Mouse (Mus musculus) embryonic facial prominence, embryonic 11.5 days (tissue): ENCODE data around the gene Swt1. TPM values are rescaled to one million over a fixed set of nuclear protein-coding genes. Genes with fewer than 3 reads are reported as not detected.
"Not testable (repeated sequence)": the region's sequence is repeated elsewhere in the genome, so short reads cannot be mapped to it uniquely, and the experiment has no call there.

ENCODE experiments used
- ATAC-seq: fragments of 200-750 bp; cut with Nextera tagmentation; replicated peaks from 2 replicates; pipeline ENCODE4 v1.8.0; 2017; ENCODE audit warnings: low read depth; ENCODE audit not compliant: insufficient number of reproducible peaks, low FRiP score, low TSS enrichment
- DNase-seq: peaks from one replicate; pipeline ENCODE4 v3.0.0-alpha.2; 2015; ENCODE audit warnings: low spot score
- H3K27ac ChIP-seq: fragments of 300-500 bp; sonication (generic); replicated peaks from 2 replicates; pipeline ENCODE4 v1.5.1; 2014; ENCODE audit warnings: mild to moderate bottlenecking, low read depth, low read length, control low read depth
- H3K27me3 ChIP-seq: fragments of 300-500 bp; sonication (generic); 2 replicates; pipeline ENCODE4 v1.6.1; 2014; ENCODE audit warnings: mild to moderate bottlenecking, low read length, moderate library complexity, mixed read lengths; ENCODE audit not compliant: control insufficient read depth, insufficient read depth
- H3K36me3 ChIP-seq: fragments of 300-500 bp; sonication (generic); replicated peaks from 2 replicates; pipeline ENCODE4 v1.6.1; 2014; ENCODE audit warnings: low read depth, mild to moderate bottlenecking, low read length, moderate library complexity, mixed read lengths; ENCODE audit not compliant: control insufficient read depth, insufficient read depth
- H3K4me1 ChIP-seq: fragments of 300-500 bp; sonication (generic); 2 replicates; pipeline ENCODE4 v1.6.1; 2014; ENCODE audit warnings: low read length, mixed read lengths; ENCODE audit not compliant: control insufficient read depth, insufficient read depth
- H3K4me2 ChIP-seq: fragments of 300-500 bp; sonication (generic); 2 replicates; pipeline ENCODE4 v1.6.1; 2014; ENCODE audit warnings: low read depth, mild to moderate bottlenecking, control low read depth, low read length, moderate library complexity
- H3K4me3 ChIP-seq: fragments of 300-500 bp; sonication (generic); 2 replicates; pipeline ENCODE4 v1.5.1; 2014; ENCODE audit warnings: low read depth, low read length, control low read depth
- H3K9ac ChIP-seq: fragments of 300-500 bp; sonication (generic); replicated peaks from 2 replicates; pipeline ENCODE4 v1.6.1; 2014; ENCODE audit warnings: mild to moderate bottlenecking, control low read depth, low read length
- H3K9me3 ChIP-seq: fragments of 300-500 bp; sonication (generic); replicated peaks from 2 replicates; pipeline ENCODE4 v1.6.1; 2016; ENCODE audit warnings: mild to moderate bottlenecking, low read length, inconsistent platforms, mixed read lengths; ENCODE audit not compliant: control insufficient read depth
- WGBS: fragments of 180-500 bp; shearing (Covaris S2); extraction: QIAGEN DNeasy Blood & Tissue Kit; methylation state at CpG from one replicate; pipeline ENCODE4 v1.1.7; 2014; 5-methylcytosine and 5-hydroxymethylcytosine counted together
- polyA plus RNA-seq: library from polyadenylated mRNA; unstranded; fragments of >200 nt; fragmentation: Nextera tagmentation; extraction: Ambion mirVana; gene quantifications from 2 replicates; pipeline ENCODE4 v1.2.1, GENCODE M21; 2014

Swt1 gene
- 21.9 and 22.8 TPM in 2 replicates for polyA plus RNA-seq

DNA sequence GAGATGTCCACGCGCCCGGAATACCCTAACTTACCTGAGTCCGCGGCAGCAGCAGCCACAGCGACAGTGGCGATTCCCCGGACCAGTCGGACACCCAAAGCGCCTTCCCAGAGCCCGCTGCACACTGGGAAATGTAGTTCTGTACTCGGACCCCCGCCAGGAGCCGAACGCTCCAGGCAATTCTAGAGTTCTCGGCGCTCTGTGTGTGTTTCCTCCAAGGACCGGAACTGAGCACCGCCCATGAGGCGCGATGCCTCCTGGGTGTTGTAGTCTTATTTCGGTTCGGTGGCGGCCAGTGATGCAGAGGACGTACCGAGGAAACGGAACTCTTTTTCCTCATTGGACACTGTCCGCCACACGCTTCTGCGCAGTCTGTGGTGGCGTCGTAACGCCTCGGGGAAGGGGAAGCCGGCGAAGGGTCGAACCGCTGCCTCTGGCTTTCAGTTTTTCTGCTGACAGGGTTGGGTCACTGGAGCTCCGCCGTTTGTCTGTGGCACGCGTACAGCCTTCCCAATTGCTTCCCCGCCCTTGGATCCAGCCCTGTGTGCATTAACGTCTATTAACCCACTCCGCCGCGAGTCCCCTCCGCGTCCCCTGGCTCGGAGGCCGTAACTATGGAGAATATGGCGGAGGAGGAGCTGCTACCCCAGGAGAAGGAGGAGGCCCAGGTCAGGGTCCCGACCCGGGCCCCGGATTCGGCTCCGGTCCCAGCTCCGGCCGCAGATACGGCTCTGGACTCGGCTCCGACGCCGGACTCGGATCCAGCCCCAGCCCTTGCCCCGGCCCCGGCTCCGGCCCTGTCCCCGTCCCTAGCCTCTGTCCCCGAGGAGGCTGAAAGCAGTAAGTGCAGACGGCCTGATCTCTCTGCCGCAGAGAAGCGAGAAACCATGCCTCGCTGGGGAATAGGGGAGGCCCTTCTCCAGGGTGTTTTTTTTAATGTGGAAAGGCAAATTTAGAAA is at the start of gene Swt1, which contains the start of gene Trmt1l:
Gene Swt1 (minus strand): TSS at position 193 of the 959 bp plus-strand sequence.
Gene Trmt1l (plus strand): TSS at position 280 of the 959 bp plus-strand sequence.
- under 1% methylated on average over 74 of the region's 74 CpGs for WGBS
- Histone ChIP-seq H3K4me1 (peaks cover 2% of the 10 kb centered on the region; the same call in 1 of the 2 replicates), H3K27me3 (no peaks in the 10 kb centered on the region)

GRCm38 (mm10) chr1:151472386-151472785 is 44.1 kb upstream of the Swt1 start:
- not testable (repeated sequence) for H3K4me2 ChIP-seq, H3K9ac ChIP-seq, ATAC-seq, H3K4me1 ChIP-seq, DNase-seq, H3K27me3 ChIP-seq, H3K27ac ChIP-seq, H3K9me3 ChIP-seq, H3K4me3 ChIP-seq
- WGBS = 94% methylated on average over 8 of the region's 8 CpGs
- H3K36me3 ChIP-seq = peaks cover 12% of the 10 kb centered on the region

More for the DNA sequence above, at the start of gene Swt1, which contains the start of gene Trmt1l:
- Histone ChIP-seq H3K36me3 (no peaks in the 10 kb centered on the region), H3K27ac (peak within 1 kb of the TSS; percentile 87), H3K4me3 (peak within 1 kb of the TSS; percentile 88), H3K4me2 (peak within 1 kb of the TSS; percentile 50), H3K9me3 (no peaks in the 10 kb centered on the region), H3K9ac (peak within 1 kb of the TSS; percentile 90)
- DNase-seq (peak; percentile 100), ATAC-seq (peak; percentile 99)

- Histone ChIP-seq H3K4me1 (no peaks in the 10 kb centered on the region), H3K36me3 (peaks cover 12% of the 10 kb centered on the region), H3K9ac (no peak overlapping the region), H3K9me3 (no peaks in the 10 kb centered on the region), H3K27me3 (no peaks in the 10 kb centered on the region), H3K4me2 (no peak overlapping the region), H3K27ac (no peak overlapping the region), H3K4me3 (no peak overlapping the region)
- WGBS = 76% methylated on average over 7 of the region's 7 CpGs
- DNase-seq (no peak), ATAC-seq (no peak)
Observed at GRCm38 (mm10) chr1:151471429-151471828, 43.2 kb upstream of the Swt1 start.

- Histone ChIP-seq H3K9me3 (no peaks in the 10 kb centered on the region), H3K9ac (no peak overlapping the region), H3K4me3 (no peak overlapping the region), H3K27ac (no peak overlapping the region), H3K27me3 (no peaks in the 10 kb centered on the region), H3K36me3 (peaks cover 3% of the 10 kb centered on the region; the same call in 1 of the 2 replicates), H3K4me1 (no peaks in the 10 kb centered on the region), H3K4me2 (no peak overlapping the region)
- ATAC-seq (0 out of 2 replicates have a peak, but pooled peaks have one; percentile 29), DNase-seq (no peak)
- 90% methylated on average over 4 of the region's 4 CpGs for WGBS
Observed at GRCm38 (mm10) chr1:151466571-151466970, 38.3 kb upstream of the Swt1 start.

- DNase-seq = peak; percentile 19
- H3K9ac ChIP-seq = no peak overlapping the region
- no peak overlapping the region for H3K4me2 ChIP-seq
- no peak for ATAC-seq
- no peak overlapping the region for H3K27ac ChIP-seq
- no peaks in the 10 kb centered on the region for H3K9me3 ChIP-seq
- H3K36me3 ChIP-seq = peaks cover 3% of the 10 kb centered on the region; the same call in 1 of the 2 replicates
- no peak overlapping the region for H3K4me3 ChIP-seq
- H3K27me3 ChIP-seq = no peaks in the 10 kb centered on the region
- 25% methylated on average over 4 of the region's 4 CpGs for WGBS
- H3K4me1 ChIP-seq = no peaks in the 10 kb centered on the region
Observed at GRCm38 (mm10) chr1:151464914-151465313, 36.7 kb upstream of the Swt1 start.

DNA sequence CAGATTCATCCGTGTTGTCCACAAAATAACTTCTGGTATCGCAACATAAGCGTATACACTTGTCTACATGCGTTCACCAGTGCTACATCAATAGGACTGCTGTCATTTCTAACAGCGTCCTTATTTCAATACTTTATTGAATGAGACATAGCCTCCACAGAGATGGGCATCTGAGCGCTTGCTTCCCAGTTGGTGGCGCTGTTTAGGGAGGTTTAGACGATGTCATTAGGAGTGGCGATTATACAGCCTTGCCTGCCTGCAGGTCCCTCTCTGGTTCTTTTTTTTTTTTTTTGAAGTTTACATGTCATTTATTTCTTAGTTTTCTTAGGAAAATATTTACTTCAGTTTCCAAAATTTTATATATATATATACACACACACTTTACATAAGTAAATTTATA is 33.0 kb upstream of the Swt1 start:
- peaks cover 3% of the 10 kb centered on the region; the same call in 1 of the 2 replicates for H3K36me3 ChIP-seq
- H3K9me3 ChIP-seq = no peaks in the 10 kb centered on the region
- no peak overlapping the region for H3K4me3 ChIP-seq
- H3K27me3 ChIP-seq = no peaks in the 10 kb centered on the region
- no peak overlapping the region for H3K9ac ChIP-seq
- H3K4me2 ChIP-seq = no peak overlapping the region
- no peak overlapping the region for H3K27ac ChIP-seq
- ATAC-seq (no peak), DNase-seq (no peak)
- WGBS = 77% methylated on average over 9 of the region's 9 CpGs
- no peaks in the 10 kb centered on the region for H3K4me1 ChIP-seq

DNA sequence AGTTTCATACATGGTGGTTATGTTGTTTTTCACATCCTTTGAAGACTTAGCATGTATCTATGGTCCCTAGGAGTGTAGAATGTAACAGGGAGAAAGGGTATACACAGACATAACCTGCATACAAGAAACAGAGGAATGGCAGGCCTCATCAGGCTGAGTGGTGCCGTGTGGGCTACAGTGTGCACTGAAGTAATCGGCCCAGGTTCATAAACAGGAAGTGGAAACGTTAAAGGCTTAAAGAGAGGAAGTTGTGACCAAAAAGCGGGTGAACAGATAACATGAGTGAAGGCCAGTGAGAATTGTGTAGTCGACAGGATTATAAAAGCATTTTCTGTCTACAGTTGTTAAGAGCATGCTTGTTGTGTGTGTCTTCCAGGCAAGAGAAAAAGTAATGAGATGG is 28.8 kb upstream of the Swt1 start:
- Histone ChIP-seq H3K36me3 (peaks cover 5% of the 10 kb centered on the region), H3K27ac (no peak overlapping the region), H3K27me3 (no peaks in the 10 kb centered on the region), H3K4me2 (no peak overlapping the region), H3K9ac (no peak overlapping the region), H3K4me1 (no peaks in the 10 kb centered on the region), H3K4me3 (no peak overlapping the region), H3K9me3 (no peaks in the 10 kb centered on the region)
- ATAC-seq (no peak), DNase-seq (no peak)
- 81% methylated on average over 5 of the region's 5 CpGs for WGBS

DNA sequence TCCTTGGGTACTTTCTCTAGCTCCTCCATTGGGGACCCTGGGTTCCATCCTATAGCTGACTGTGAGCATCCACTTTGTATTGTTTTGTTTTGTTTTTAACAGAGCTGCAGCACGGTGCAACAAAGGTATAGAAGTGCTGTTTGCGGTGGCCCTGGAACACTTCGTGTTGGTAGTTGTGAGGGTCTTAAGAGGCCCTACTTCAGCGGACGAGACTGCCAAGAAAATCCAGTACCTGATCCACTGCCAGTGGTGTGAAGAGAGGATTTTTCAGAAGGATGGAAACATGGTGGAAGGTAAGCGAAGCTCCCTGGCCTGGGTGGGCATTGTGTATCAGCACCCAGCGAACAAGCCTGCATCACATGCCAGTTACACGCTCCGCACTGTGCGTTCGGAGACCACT is 23.7 kb upstream of the Swt1 start:
- DNase-seq (no peak), ATAC-seq (no peak)
- Histone ChIP-seq H3K4me2 (no peak overlapping the region), H3K36me3 (peaks cover 2% of the 10 kb centered on the region; the same call in 1 of the 2 replicates), H3K27me3 (no peaks in the 10 kb centered on the region), H3K27ac (no peak overlapping the region), H3K9ac (no peak overlapping the region), H3K4me3 (no peak overlapping the region), H3K9me3 (no peaks in the 10 kb centered on the region), H3K4me1 (no peaks in the 10 kb centered on the region)
- 95% methylated on average over 11 of the region's 11 CpGs for WGBS
